Mouse (Mus musculus): ENCODE data around the gene Cib3. TPM values are rescaled to one million over a fixed set of nuclear protein-coding genes. Genes with fewer than 3 reads are reported as not detected.

The Cib3 gene
- total RNA-seq, 2 experiments from 2014 or later: 0.72 TPM; not detected in 1

Other genes starting within 250 kb of the Cib3 start
- 1 to 10 TPM; 4.8 to 6.0 TPM for gene Cyp4f18, start 203.2 kb downstream of the Cib3 start, total RNA-seq (2021)
- gene Olfr372, start 171.6 kb downstream of the Cib3 start, total RNA-seq (2021): not detected
- not detected for gene Olfr373, start 129.7 kb downstream of the Cib3 start, total RNA-seq (2021)
- gene Olfr374, start 105.8 kb downstream of the Cib3 start, total RNA-seq (2021): not detected
- gene Tpm4, start 77.9 kb downstream of the Cib3 start, total RNA-seq (2021): 100 to 1,000 TPM; 198 to 284 TPM
- 10 to 100 TPM; 56.8 to 67.0 TPM for gene Rab8a, start 51.6 kb downstream of the Cib3 start, total RNA-seq (2021)
- gene Hsh2d, start 23.2 kb downstream of the Cib3 start, total RNA-seq (2021): not detected
- gene Gm11034, start 799 bp upstream of the Cib3 start, total RNA-seq (2021): not detected
- gene Fam32a, start 6.9 kb upstream of the Cib3 start, total RNA-seq (2021): 10 to 100 TPM; 46.9 to 61.4 TPM
- gene Ap1m1, start 27.2 kb upstream of the Cib3 start, total RNA-seq (2021): 10 to 100 TPM; 59.4 to 61.3 TPM
- gene Gm10282, start 92.4 kb upstream of the Cib3 start, total RNA-seq (2021): 10 to 100 TPM in 1 of 2 experiments, 1 to 10 TPM in 1; 5.8 to 20.3 TPM
- gene Klf2, start 106.2 kb upstream of the Cib3 start, total RNA-seq (2021): 10 to 100 TPM; 45.2 to 67.5 TPM
- gene Eps15l1, start 208.6 kb upstream of the Cib3 start, total RNA-seq (2021): 10 to 100 TPM; 38.6 to 52.6 TPM
- 1 to 10 TPM; 3.7 to 4.3 TPM for gene Calr3, start 231.0 kb upstream of the Cib3 start, total RNA-seq (2021)
- gene 1700030K09Rik, start 231.0 kb upstream of the Cib3 start, total RNA-seq (2021): 1 to 10 TPM; 7.1 to 8.1 TPM

Data from adrenal gland, postnatal 36 days (tissue).